Mouse (Mus musculus) cortical plate, adult 2 months (tissue): ENCODE measurements at regions not wholly inside any gene's neighbourhood (a gene's known extent, or its start where the extent isn't known, plus 50 kb on each side); places are given as distances from the start of the nearest gene placed in this dataset.
"Not testable (repeated sequence)": the region's sequence is repeated elsewhere in the genome, so short reads cannot be mapped to it uniquely, and the experiment has no call there.

Experiments
- H3K27ac ChIP-seq: fragments of 200-500 bp; 2 replicates; pipeline ENCODE4 v1.5.1; 2012; ENCODE audit warnings: low read length, control low read depth, inconsistent platforms; ENCODE audit not compliant: insufficient read depth
- H3K4me1 ChIP-seq: fragments of 200-500 bp; 2 replicates; pipeline ENCODE4 v1.6.1; 2011; ENCODE audit warnings: low read length; ENCODE audit not compliant: control insufficient read depth, insufficient read depth
- H3K4me3 ChIP-seq: fragments of 200-500 bp; 2 replicates; pipeline ENCODE4 v1.5.1; 2011; ENCODE audit warnings: mild to moderate bottlenecking, low read length, control low read depth; ENCODE audit not compliant: insufficient read depth
- CTCF ChIP-seq: fragments of 200-500 bp; IDR thresholded peaks from 2 replicates; pipeline ENCODE4 v1.5.1; 2011; ENCODE audit warnings: mild to moderate bottlenecking, control low read depth, low read length; ENCODE audit not compliant: insufficient read depth; ENCODE audit errors: extremely low read depth
- POLR2A ChIP-seq: fragments of 200-500 bp; IDR thresholded peaks from 2 replicates; pipeline ENCODE4 v1.6.1; 2011; ENCODE audit warnings: mild to moderate bottlenecking, low read length, control low read depth; ENCODE audit not compliant: insufficient read depth; ENCODE audit errors: extremely low read depth

- Histone ChIP-seq H3K4me3 (no peak overlapping the region), H3K4me1 (no peaks in the 10 kb centered on the region), H3K27ac (no peak overlapping the region)
- no peak for TF ChIP-seq POLR2A
- TF ChIP-seq CTCF, result no peak
Observed at GRCm38 (mm10) chr8:40019281-40019943, 655.5 kb upstream of the Adam24 start.

GRCm38 (mm10) chr8:40064145-40064544, 610.7 kb upstream of the Adam24 start:
- Histone ChIP-seq H3K4me1 (no peaks in the 10 kb centered on the region), H3K4me3 (no peak overlapping the region), H3K27ac (no peak overlapping the region)
- TF ChIP-seq CTCF, result no peak
- no peak for TF ChIP-seq POLR2A

- TF ChIP-seq POLR2A, result no peak
- no peak for TF ChIP-seq CTCF
- no peak overlapping the region for H3K4me3 ChIP-seq
Observed at GRCm38 (mm10) chr8:40071131-40071530, 603.7 kb upstream of the Adam24 start.

GRCm38 (mm10) chr8:40080976-40081375, 593.9 kb upstream of the Adam24 start:
- H3K27ac ChIP-seq, result not testable (repeated sequence)

More at GRCm38 (mm10) chr8:40071131-40071530, 603.7 kb upstream of the Adam24 start:
- H3K27ac ChIP-seq, result no peak overlapping the region
- H3K4me1 ChIP-seq, result no peaks in the 10 kb centered on the region

GRCm38 (mm10) chr8:40084129-40084528, 590.7 kb upstream of the Adam24 start:
- TF ChIP-seq CTCF (no peak), POLR2A (no peak)
- Histone ChIP-seq H3K4me1 (no peaks in the 10 kb centered on the region), H3K27ac (no peak overlapping the region), H3K4me3 (no peak overlapping the region)

More at GRCm38 (mm10) chr8:40080976-40081375, 593.9 kb upstream of the Adam24 start:
- H3K4me1 ChIP-seq, H3K4me3 ChIP-seq: not testable (repeated sequence)

GRCm38 (mm10) chr8:40089377-40089776, 585.5 kb upstream of the Adam24 start:
- Histone ChIP-seq H3K4me3 (no peak overlapping the region), H3K4me1 (no peaks in the 10 kb centered on the region), H3K27ac (no peak overlapping the region)
- TF ChIP-seq CTCF (no peak), POLR2A (no peak)

GRCm38 (mm10) chr8:40124402-40124801, 550.5 kb upstream of the Adam24 start:
- Histone ChIP-seq H3K4me1 (no peaks in the 10 kb centered on the region), H3K4me3 (no peak overlapping the region), H3K27ac (no peak overlapping the region)
- TF ChIP-seq POLR2A (no peak), CTCF (no peak)

GRCm38 (mm10) chr8:40127141-40127540, 547.7 kb upstream of the Adam24 start:
- H3K4me1 ChIP-seq, result no peaks in the 10 kb centered on the region
- no peak overlapping the region for H3K27ac ChIP-seq
- no peak for TF ChIP-seq CTCF
- no peak for TF ChIP-seq POLR2A
- H3K4me3 ChIP-seq, result no peak overlapping the region

- no peaks in the 10 kb centered on the region for H3K4me1 ChIP-seq
- no peak overlapping the region for H3K27ac ChIP-seq
- H3K4me3 ChIP-seq, result no peak overlapping the region
- peak; percentile 22 for TF ChIP-seq CTCF
- no peak for TF ChIP-seq POLR2A
Observed at GRCm38 (mm10) chr8:40132662-40133257, 542.1 kb upstream of the Adam24 start.

GRCm38 (mm10) chr8:40150911-40151797, 523.7 kb upstream of the Adam24 start:
- TF ChIP-seq CTCF, result peak; percentile 71
- TF ChIP-seq POLR2A, result no peak
- no peak overlapping the region for H3K4me3 ChIP-seq
- no peaks in the 10 kb centered on the region for H3K4me1 ChIP-seq
- H3K27ac ChIP-seq, result no peak overlapping the region
